Mouse (Mus musculus): ENCODE measurements around the gene Plagl2.
"Not testable (repeated sequence)": the region's sequence is repeated elsewhere in the genome, so short reads cannot be mapped to it uniquely, and the experiment has no call there.

GRCm38 (mm10) chr2:153276846-153277245, 35.6 kb upstream of the Plagl2 start:
- TF ChIP-seq CTCF (IDR thresholded peaks at IDR 0.05; ENCODE audit: control insufficient read depth, insufficient read depth, insufficient read length); MAX (IDR thresholded peaks at IDR 0.05); USF1 (IDR thresholded peaks at IDR 0.05; ENCODE audit: low read depth); CEBPB (IDR thresholded peaks at IDR 0.05; ENCODE audit: low read depth); MYOG (IDR thresholded peaks at IDR 0.05; ENCODE audit: control insufficient read depth, extremely low read depth, insufficient read length): not testable (repeated sequence)

All from C2C12 (cell line).